Mouse (Mus musculus): ENCODE measurements around the gene E2f2.

DNA sequence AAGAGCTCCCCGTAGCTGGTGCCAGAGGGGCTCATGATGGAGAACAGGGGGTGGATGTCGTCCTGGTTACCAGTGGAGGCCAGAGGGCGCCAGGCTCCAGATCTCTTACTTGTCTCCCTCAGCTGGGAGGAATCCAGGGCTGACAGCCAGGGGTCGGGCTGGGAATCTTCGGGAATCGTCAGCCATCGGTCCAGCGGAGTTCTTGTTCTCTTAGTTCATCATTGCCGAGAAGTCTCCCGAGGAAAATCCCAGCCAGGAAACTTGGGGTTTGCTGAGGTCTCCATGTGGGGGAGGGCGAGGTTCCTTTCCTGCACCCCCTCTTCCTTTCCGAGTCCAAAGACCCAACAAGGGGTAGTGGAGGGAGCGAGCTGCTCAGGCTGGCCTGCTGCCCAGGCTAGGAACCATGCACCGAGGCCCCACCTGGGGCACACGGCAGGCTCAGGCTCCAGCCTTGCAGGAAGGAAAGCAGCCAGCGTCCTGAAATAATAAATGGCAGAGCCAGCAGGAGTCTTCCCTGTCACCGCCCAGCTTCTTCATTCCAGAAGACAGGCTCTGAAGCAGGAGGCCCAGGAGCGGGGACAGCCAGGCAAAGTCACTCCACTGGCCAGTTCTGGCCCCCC lies 46.5 kb downstream of the E2f2 start:
- TF ChIP-seq POLR2A (IDR thresholded peaks at IDR 0.05; ENCODE audit: borderline replicate concordance, extremely low read depth, insufficient read depth, insufficient read length, poor library complexity, severe bottlenecking) (no peak), CTCF (IDR thresholded peaks at IDR 0.05; ENCODE audit: borderline replicate concordance, extremely low read depth, insufficient read depth, insufficient read length) (peak; percentile 0; the same call in 1 of the 2 replicates)

Data from brain, embryonic 14.5 days (tissue).